Comparison of ENCODE assay signal across 8 mouse cellular contexts in genomic region chr4:56113701-56114196, GRCm38 (mm10).
DNase-seq lines count a peak whose midpoint lies in the region; ATAC-seq and TF ChIP-seq lines count a peak whose summit lies in the region.

No protein-coding gene starts in this region.

- H3K4me2 ChIP-seq in forebrain, embryonic 14.5 days (ENCODE audit: low read length), result peak overlapping the region; percentile 20; the same call in 1 of the 2 replicates
- no peak overlapping the region for H3K4me2 ChIP-seq in forebrain, embryonic 12.5 days
- H3K4me2 ChIP-seq in embryonic facial prominence, embryonic 12.5 days (replicated peaks), result peak overlapping the region; percentile 25
- peak overlapping the region; percentile 44 for H3K4me2 ChIP-seq in heart, embryonic 11.5 days
- peak overlapping the region; percentile 54 for H3K4me2 ChIP-seq in kidney, embryonic 15.5 days
- H3K4me2 ChIP-seq in limb, embryonic 14.5 days (replicated peaks; ENCODE audit: low read depth, low read length, severe bottlenecking), result peak overlapping the region; percentile 42

- 52% methylated on average over 10 of the region's 10 CpGs for WGBS in forebrain, embryonic 14.5 days
- 64% methylated on average over 10 of the region's 10 CpGs for WGBS in forebrain, embryonic 12.5 days
- WGBS in embryonic facial prominence, embryonic 12.5 days, result 31% methylated on average over 10 of the region's 10 CpGs
- 25% methylated on average over 10 of the region's 10 CpGs for WGBS in heart, embryonic 11.5 days (ENCODE audit: insufficient replicate concordance)
- 9% methylated on average over 10 of the region's 10 CpGs for WGBS in kidney, embryonic 15.5 days
- WGBS in limb, embryonic 14.5 days, result 2% methylated on average over 10 of the region's 10 CpGs

- peaks cover 10% of the 10 kb centered on the region; the same call in 1 of the 2 replicates for H3K4me1 ChIP-seq in forebrain, embryonic 14.5 days (ENCODE audit: control insufficient read depth, insufficient read depth, low read length)
- H3K4me1 ChIP-seq in forebrain, embryonic 12.5 days, result peaks cover 10% of the 10 kb centered on the region
- H3K4me1 ChIP-seq in embryonic facial prominence, embryonic 12.5 days, result peaks cover 12% of the 10 kb centered on the region; the same call in 1 of the 2 replicates
- peaks cover 7% of the 10 kb centered on the region for H3K4me1 ChIP-seq in heart, embryonic 11.5 days (ENCODE audit: control insufficient read depth, insufficient read depth, low read length)
- H3K4me1 ChIP-seq in kidney, embryonic 15.5 days, result peaks cover 12% of the 10 kb centered on the region
- peaks cover 15% of the 10 kb centered on the region for H3K4me1 ChIP-seq in limb, embryonic 14.5 days (ENCODE audit: control insufficient read depth, insufficient read depth, low read length)

- H3K27me3 ChIP-seq in forebrain, embryonic 14.5 days (replicated peaks; ENCODE audit: control insufficient read depth, insufficient read depth, low read length), result no peaks in the 10 kb centered on the region
- no peaks in the 10 kb centered on the region for H3K27me3 ChIP-seq in forebrain, embryonic 12.5 days
- no peaks in the 10 kb centered on the region for H3K27me3 ChIP-seq in embryonic facial prominence, embryonic 12.5 days
- H3K27me3 ChIP-seq in heart, embryonic 11.5 days (ENCODE audit: control insufficient read depth, insufficient read depth, low read length), result no peaks in the 10 kb centered on the region
- H3K27me3 ChIP-seq in kidney, embryonic 15.5 days, result no peaks in the 10 kb centered on the region
- H3K27me3 ChIP-seq in limb, embryonic 14.5 days (ENCODE audit: control insufficient read depth, insufficient read depth, low read length), result no peaks in the 10 kb centered on the region

- H3K27ac ChIP-seq in forebrain, embryonic 14.5 days (ENCODE audit: low read depth, low read length), result no peak overlapping the region
- H3K27ac ChIP-seq in forebrain, embryonic 12.5 days, result no peak overlapping the region
- peak overlapping the region; percentile 69 for H3K27ac ChIP-seq in embryonic facial prominence, embryonic 12.5 days
- peak overlapping the region; percentile 62 for H3K27ac ChIP-seq in heart, embryonic 11.5 days (ENCODE audit: low read depth, low read length)
- H3K27ac ChIP-seq in kidney, embryonic 15.5 days, result peak overlapping the region; percentile 89
- H3K27ac ChIP-seq in limb, embryonic 14.5 days (replicated peaks; ENCODE audit: low read depth, low read length), result peak overlapping the region; percentile 81

- H3K4me3 ChIP-seq in forebrain, embryonic 14.5 days (ENCODE audit: low read depth, low read length), result no peak overlapping the region
- H3K4me3 ChIP-seq in forebrain, embryonic 12.5 days (replicated peaks), result no peak overlapping the region
- no peak overlapping the region for H3K4me3 ChIP-seq in embryonic facial prominence, embryonic 12.5 days
- H3K4me3 ChIP-seq in heart, embryonic 11.5 days (ENCODE audit: low read depth, low read length), result 0 out of 2 replicates have a peak overlapping the region, but pooled peaks have one; percentile 10
- peak overlapping the region; percentile 21 for H3K4me3 ChIP-seq in kidney, embryonic 15.5 days (replicated peaks)
- H3K4me3 ChIP-seq in limb, embryonic 14.5 days (replicated peaks; ENCODE audit: low read length), result peak overlapping the region; percentile 20

- H3K9ac ChIP-seq in forebrain, embryonic 14.5 days (ENCODE audit: low read length), result no peak overlapping the region
- no peak overlapping the region for H3K9ac ChIP-seq in forebrain, embryonic 12.5 days
- no peak overlapping the region for H3K9ac ChIP-seq in embryonic facial prominence, embryonic 12.5 days
- H3K9ac ChIP-seq in heart, embryonic 11.5 days (ENCODE audit: low read depth, low read length), result peak overlapping the region; percentile 39; the same call in 1 of the 2 replicates
- no peak overlapping the region for H3K9ac ChIP-seq in kidney, embryonic 15.5 days
- peak overlapping the region; percentile 43 for H3K9ac ChIP-seq in limb, embryonic 14.5 days (ENCODE audit: low read depth, low read length, severe bottlenecking)

- no peaks in the 10 kb centered on the region for H3K36me3 ChIP-seq in forebrain, embryonic 14.5 days (ENCODE audit: control insufficient read depth, insufficient read depth, low read length)
- no peaks in the 10 kb centered on the region for H3K36me3 ChIP-seq in forebrain, embryonic 12.5 days (replicated peaks)
- H3K36me3 ChIP-seq in embryonic facial prominence, embryonic 12.5 days, result no peaks in the 10 kb centered on the region
- no peaks in the 10 kb centered on the region for H3K36me3 ChIP-seq in heart, embryonic 11.5 days (ENCODE audit: control insufficient read depth, insufficient read depth, low read length)
- no peaks in the 10 kb centered on the region for H3K36me3 ChIP-seq in kidney, embryonic 15.5 days
- no peaks in the 10 kb centered on the region for H3K36me3 ChIP-seq in limb, embryonic 14.5 days (ENCODE audit: control insufficient read depth, insufficient read depth, low read length)

- ATAC-seq in forebrain, embryonic 14.5 days, result peak; percentile 67
- no peak for ATAC-seq in forebrain, embryonic 12.5 days (ENCODE audit: low FRiP score)
- ATAC-seq in embryonic facial prominence, embryonic 12.5 days (ENCODE audit: insufficient number of reproducible peaks, insufficient read depth, low FRiP score, low TSS enrichment), result no peak
- ATAC-seq in heart, embryonic 11.5 days (replicated peaks; ENCODE audit: insufficient number of reproducible peaks, low FRiP score, low TSS enrichment), result no peak
- ATAC-seq in kidney, embryonic 15.5 days (replicated peaks; ENCODE audit: low FRiP score), result peak; percentile 91
- ATAC-seq in limb, embryonic 14.5 days (ENCODE audit: low FRiP score, low read depth), result peak; percentile 94
- ATAC-seq in monocyte, adult 5-6 weeks (replicated peaks; ENCODE audit: insufficient number of reproducible peaks, low FRiP score, low TSS enrichment, poor library complexity, severe bottlenecking), result peak; percentile 92

- H3K9me3 ChIP-seq in forebrain, embryonic 14.5 days (replicated peaks; ENCODE audit: control insufficient read depth, low read length), result no peaks in the 10 kb centered on the region
- H3K9me3 ChIP-seq in forebrain, embryonic 12.5 days, result no peaks in the 10 kb centered on the region
- H3K9me3 ChIP-seq in embryonic facial prominence, embryonic 12.5 days, result no peaks in the 10 kb centered on the region
- no peaks in the 10 kb centered on the region for H3K9me3 ChIP-seq in heart, embryonic 11.5 days (replicated peaks; ENCODE audit: control insufficient read depth, low read length)
- no peaks in the 10 kb centered on the region for H3K9me3 ChIP-seq in kidney, embryonic 15.5 days (replicated peaks)
- H3K9me3 ChIP-seq in limb, embryonic 14.5 days (ENCODE audit: control insufficient read depth, low read length), result no peaks in the 10 kb centered on the region

- DNase-seq in forebrain, embryonic 14.5 days (ENCODE audit: low spot score), result peak; percentile 59
- DNase-seq in limb, embryonic 14.5 days (ENCODE audit: low spot score), result peak; percentile 91
- DNase-seq in testis, postnatal 10 days (ENCODE audit: low spot score), result peak; percentile 73

- TF ChIP-seq POLR2A in limb, embryonic 14.5 days (IDR thresholded peaks at IDR 0.05; ENCODE audit: borderline replicate concordance, extremely low read depth, insufficient read depth, insufficient read length), result no peak

Comparison
In these comparisons a context has a peak if more than half of its experiments do, and no peak if none do; other contexts are left out.
1. ATAC-seq: peak in forebrain, embryonic 14.5 days (single experiment), kidney, embryonic 15.5 days (single experiment), limb, embryonic 14.5 days (single experiment) and monocyte, adult 5-6 weeks (single experiment); none in forebrain, embryonic 12.5 days (single experiment), embryonic facial prominence, embryonic 12.5 days (single experiment) and heart, embryonic 11.5 days (single experiment).
2. H3K27ac ChIP-seq: peak in embryonic facial prominence, embryonic 12.5 days (single experiment), heart, embryonic 11.5 days (single experiment), kidney, embryonic 15.5 days (single experiment) and limb, embryonic 14.5 days (single experiment); none in forebrain, embryonic 14.5 days (single experiment) and forebrain, embryonic 12.5 days (single experiment).
3. H3K4me3 ChIP-seq: peak in heart, embryonic 11.5 days (single experiment), kidney, embryonic 15.5 days (single experiment) and limb, embryonic 14.5 days (single experiment); none in forebrain, embryonic 14.5 days (single experiment), forebrain, embryonic 12.5 days (single experiment) and embryonic facial prominence, embryonic 12.5 days (single experiment).
4. H3K9ac ChIP-seq: peak in heart, embryonic 11.5 days (single experiment) and limb, embryonic 14.5 days (single experiment); none in forebrain, embryonic 14.5 days (single experiment), forebrain, embryonic 12.5 days (single experiment), embryonic facial prominence, embryonic 12.5 days (single experiment) and kidney, embryonic 15.5 days (single experiment).
5. Peak in every context shown above with its lines, with median percentiles within 50 percentile points of each other: DNase-seq.